Mouse (Mus musculus): Measurements from ENCODE around the gene Nutf2-ps1. TPM values are rescaled to one million over a fixed set of nuclear protein-coding genes. Genes with fewer than 3 reads are reported as not detected.

Gene Nutf2-ps1
- polyA plus RNA-seq, 1 experiment: not detected

GRCm38 (mm10) chr19:53539296-53539695 is 49.6 kb downstream of the Nutf2-ps1 start:
- H3K4me1 ChIP-seq (ENCODE audit: control insufficient read depth, insufficient read depth, low read length): peaks cover 55% of the 10 kb centered on the region
- no peak for TF ChIP-seq POLR2A (IDR thresholded peaks at IDR 0.05; ENCODE audit: insufficient read depth, low read depth, low read length)
- no peak for TF ChIP-seq CTCF (IDR thresholded peaks at IDR 0.05; ENCODE audit: insufficient read depth, low read depth, low read length)
- 75% methylated on average over 3 of the region's 3 CpGs for WGBS
- H3K27ac ChIP-seq (ENCODE audit: insufficient read depth, low read depth, low read length): no peak overlapping the region
- H3K4me3 ChIP-seq (ENCODE audit: insufficient read depth, low read depth, low read length): no peak overlapping the region

DNA sequence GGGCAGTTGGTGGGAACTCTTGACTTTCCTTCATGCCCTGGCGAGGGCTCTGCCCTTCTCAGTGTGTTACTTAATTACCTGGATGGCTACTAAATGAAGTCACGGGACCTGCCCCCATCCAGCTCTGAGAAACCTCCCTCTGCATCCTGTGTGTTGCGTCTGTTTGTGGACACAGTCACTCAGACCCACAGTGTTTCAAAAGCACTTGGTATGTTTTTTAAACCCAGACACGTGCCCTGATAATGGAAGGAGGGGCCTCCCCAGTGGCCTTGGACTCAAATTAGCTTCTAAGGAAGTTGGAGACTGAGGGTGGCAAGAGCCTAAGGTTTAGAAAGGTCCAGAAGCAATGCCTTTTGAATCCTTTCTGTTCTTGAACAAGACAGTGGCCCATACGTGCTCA is 50.1 kb downstream of the Nutf2-ps1 start:
- Histone ChIP-seq H3K4me3 (ENCODE audit: insufficient read depth, low read depth, low read length) (no peak overlapping the region), H3K27ac (ENCODE audit: insufficient read depth, low read depth, low read length) (peak overlapping the region; percentile 35; the same call in 1 of the 2 replicates), H3K4me1 (ENCODE audit: control insufficient read depth, insufficient read depth, low read length) (peaks cover 54% of the 10 kb centered on the region)
- 66% methylated on average over 5 of the region's 5 CpGs for WGBS
- TF ChIP-seq CTCF (IDR thresholded peaks at IDR 0.05; ENCODE audit: insufficient read depth, low read depth, low read length): no peak
- TF ChIP-seq POLR2A (IDR thresholded peaks at IDR 0.05; ENCODE audit: insufficient read depth, low read depth, low read length): no peak

Other genes starting within 250 kb of the Nutf2-ps1 start
- not detected in 2 replicates for gene Gm10197, start 217.3 kb downstream of the Nutf2-ps1 start, polyA plus RNA-seq (2012; ENCODE audit: insufficient read depth, insufficient read length, low replicate concordance, missing spikeins)
- gene Smndc1, start 198.5 kb downstream of the Nutf2-ps1 start, polyA plus RNA-seq (2012; ENCODE audit: insufficient read depth, insufficient read length, low replicate concordance, missing spikeins): not detected in 2 replicates
- gene Dusp5, start 60.0 kb downstream of the Nutf2-ps1 start, polyA plus RNA-seq (2012; ENCODE audit: insufficient read depth, insufficient read length, low replicate concordance, missing spikeins): not detected in 2 replicates
- 104 TPM in 1 of 2 replicates, not detected in the other for gene Smc3, start 11.3 kb upstream of the Nutf2-ps1 start, polyA plus RNA-seq (2012; ENCODE audit: insufficient read depth, insufficient read length, low replicate concordance, missing spikeins)
- gene Rbm20, start 88.2 kb upstream of the Nutf2-ps1 start, polyA plus RNA-seq (2012; ENCODE audit: insufficient read depth, insufficient read length, low replicate concordance, missing spikeins): not detected in 2 replicates